Mouse (Mus musculus): ENCODE data around the gene Npas2.

DNA sequence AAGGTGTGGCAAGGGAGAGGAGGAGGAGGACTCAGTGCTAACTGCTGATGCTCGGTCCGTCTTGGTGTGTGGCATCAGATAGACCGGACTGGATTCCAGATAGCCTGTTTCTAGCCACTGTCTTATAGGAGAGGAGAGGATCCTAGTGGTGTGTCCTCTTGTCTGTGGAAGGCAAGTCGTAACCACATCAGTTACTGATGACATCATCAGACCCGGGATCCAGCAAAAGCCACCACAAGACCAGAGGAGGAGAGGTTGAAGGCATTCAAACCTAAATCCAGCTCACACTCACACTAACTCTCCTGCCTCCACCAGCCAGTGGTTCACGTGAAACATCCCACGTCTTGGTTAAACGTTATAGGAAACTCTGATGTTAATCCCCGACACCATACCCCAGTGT lies 62.5 kb downstream of the Npas2 start:
- TF ChIP-seq CTCF (IDR thresholded peaks at IDR 0.05; ENCODE audit: borderline replicate concordance, extremely low read depth, insufficient read depth, insufficient read length) (no peak), POLR2A (IDR thresholded peaks at IDR 0.05; ENCODE audit: borderline replicate concordance, extremely low read depth, insufficient read depth, insufficient read length, poor library complexity, severe bottlenecking) (no peak)
